Mouse (Mus musculus) mature B cell (primary cell): ENCODE results near the gene Ercc6l2.

Experiments used
- in situ Hi-C: fragments of 300-500 bp; cut with MboI; formaldehyde crosslinking; loops from 2 replicates; pipeline ENCODE4 v1.14.3; 2019

Ercc6l2 gene

GRCm38 (mm10) chr13:63929351-63929750 lies 114.3 kb downstream of the Ercc6l2 start:
- in situ Hi-C loops: no loop called here

DNA sequence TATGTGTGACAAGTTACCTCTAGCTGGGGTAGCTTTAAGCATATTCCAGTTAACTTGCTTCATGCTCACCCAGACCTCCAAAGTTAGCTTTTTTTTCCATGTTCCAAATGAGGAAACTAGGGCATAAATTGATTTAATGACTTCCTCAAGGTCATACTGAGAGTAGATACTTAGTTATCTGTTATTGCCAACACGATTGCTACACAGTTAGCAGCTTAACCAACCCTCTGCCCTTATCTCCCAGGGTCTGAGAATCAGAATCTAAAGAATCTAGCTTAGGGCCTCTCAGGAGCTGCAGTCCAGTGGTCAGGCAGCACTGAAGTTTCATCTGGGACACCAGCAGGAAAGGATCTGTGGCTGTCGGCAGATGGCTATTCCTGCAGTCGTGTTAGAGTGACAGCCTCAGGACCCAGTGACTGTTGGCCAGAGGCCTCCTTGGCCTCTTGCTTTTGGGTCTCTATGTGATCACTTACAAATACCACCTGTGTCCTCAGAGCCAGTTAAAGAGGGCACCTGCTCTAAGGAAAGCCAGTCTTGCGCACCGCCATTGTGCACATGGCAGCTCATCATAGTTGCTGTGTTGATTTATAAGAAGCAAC lies 115.0 kb downstream of the Ercc6l2 start:
- in situ Hi-C loops: no loop called here

DNA sequence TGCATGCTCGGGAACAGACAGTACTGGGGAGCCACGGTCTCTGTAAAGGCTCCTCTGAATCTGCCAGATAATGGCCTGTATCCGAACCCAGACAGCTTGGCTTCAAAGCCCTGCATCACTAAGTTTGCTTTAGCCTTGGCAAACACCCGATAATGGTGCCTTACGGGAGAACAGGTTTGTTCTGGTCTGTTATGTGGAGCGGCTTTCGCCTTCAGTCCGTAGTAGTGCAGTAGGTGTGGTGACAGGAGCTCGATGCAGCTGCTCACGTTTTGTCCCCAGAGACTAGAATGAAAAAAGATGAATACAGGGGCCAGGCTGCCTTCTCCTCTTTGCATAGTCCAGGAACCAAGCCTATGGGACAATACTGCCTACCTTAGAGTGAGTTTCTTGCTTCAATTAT lies 115.5 kb downstream of the Ercc6l2 start:
- in situ Hi-C loops: no loop called here

DNA sequence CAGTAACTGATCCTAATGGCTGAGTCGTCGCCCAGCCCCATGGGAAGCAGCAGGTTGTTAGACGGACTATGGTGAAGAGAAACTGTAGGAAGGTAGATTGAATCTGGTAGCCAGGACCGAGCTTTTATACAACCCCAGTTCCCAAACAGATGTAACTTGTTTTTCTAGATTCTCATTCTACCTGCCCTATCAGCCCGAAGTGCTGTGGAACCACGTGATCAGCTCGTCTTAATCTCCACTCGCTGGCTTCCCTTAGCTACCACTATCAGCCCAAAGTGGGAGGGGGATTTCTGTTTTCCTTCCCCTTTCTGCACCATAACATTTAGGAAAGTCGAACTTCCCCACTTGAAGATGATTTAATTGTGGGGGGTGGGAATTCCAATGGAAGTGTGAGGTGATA lies 121.3 kb downstream of the Ercc6l2 start:
- in situ Hi-C loops: no loop called here

- in situ Hi-C loops: no loop called here
These were observed 125.2 kb downstream of the Ercc6l2 start for GRCm38 (mm10) chr13:63940257-63940656.

- in situ Hi-C loops: no loop called here
These were observed 126.1 kb downstream of the Ercc6l2 start for GRCm38 (mm10) chr13:63941170-63941569.

DNA sequence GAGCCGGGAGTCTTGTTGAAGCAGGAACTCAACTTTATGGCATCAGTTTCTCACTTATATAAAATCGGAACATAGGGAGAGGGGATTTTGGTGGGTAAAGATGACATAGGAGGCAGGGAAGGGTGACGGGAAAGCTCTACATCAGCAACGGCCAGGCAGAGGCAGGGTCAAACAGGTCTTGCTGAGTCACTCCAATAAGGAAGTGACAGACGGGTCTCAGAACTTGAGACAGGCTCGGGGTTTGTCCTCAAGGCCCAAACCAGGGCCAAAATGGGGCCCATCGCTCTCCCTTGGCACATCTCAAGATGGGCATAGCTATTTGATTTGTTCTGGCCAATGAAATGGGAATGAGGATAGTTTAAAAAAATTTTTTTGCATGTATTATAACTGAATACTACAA lies 128.6 kb downstream of the Ercc6l2 start:
- in situ Hi-C loops: no loop called here

GRCm38 (mm10) chr13:63944344-63945021 lies 129.4 kb downstream of the Ercc6l2 start:
- in situ Hi-C loops: no loop called here
